In the genomic region with DNA sequence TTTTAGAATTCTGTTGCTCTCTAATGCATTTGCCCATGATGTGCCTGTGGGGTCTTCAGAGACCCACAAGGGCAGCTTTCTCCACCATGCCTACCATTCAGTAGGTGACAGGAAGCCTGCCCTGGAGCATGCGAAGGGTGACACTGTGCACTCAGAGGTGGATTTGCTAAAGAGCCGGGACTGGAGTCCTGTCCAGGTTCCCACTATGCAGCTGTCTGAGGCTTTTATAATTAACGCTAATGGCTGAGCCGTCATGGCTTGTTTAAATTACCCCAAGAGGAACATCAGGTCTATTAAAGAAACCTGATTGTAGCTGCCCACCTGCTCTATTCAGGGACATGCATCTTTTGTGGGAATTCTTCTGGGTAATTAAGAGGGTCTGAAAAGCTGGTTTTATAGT, we compare ENCODE assay signal across 15 mouse cellular contexts.
A peak's percentile ranks its signal among the peaks of the same experiment; 100 is the strongest.
DNase-seq lines count a peak whose midpoint lies in the region; ATAC-seq and TF ChIP-seq lines count a peak whose summit lies in the region.
"Had no signal": no experiment of that assay in that cellular context is flagged by ENCODE, and none has a peak within 500 bp of the region (broad histone marks: within the 10 kb centered on the region; RNA-seq: fewer than 3 reads in every experiment).

No protein-coding gene starts in this region.

- 67% methylated on average over 4 of the region's 4 CpGs for WGBS in hindbrain, embryonic 10.5 days
- 58% methylated on average over 4 of the region's 4 CpGs for WGBS in midbrain, embryonic 12.5 days
- WGBS in kidney, adult 2 months, result 39% methylated on average over 4 of the region's 4 CpGs

- peak; percentile 62 for ATAC-seq in midbrain, embryonic 12.5 days (ENCODE audit: low FRiP score, low read depth)

- H3K9me3 ChIP-seq in hindbrain, embryonic 10.5 days, result no peaks in the 10 kb centered on the region
- H3K9me3 ChIP-seq in midbrain, embryonic 12.5 days, result no peaks in the 10 kb centered on the region
- H3K9me3 ChIP-seq: limb, embryonic 12.5 days; stomach, embryonic 15.5 days had no signal

- TF ChIP-seq CTCF in layer of hippocampus, adult 2 months (conservative IDR thresholded peaks at IDR 0.05), result no peak
- TF ChIP-seq CTCF in kidney, adult 2 months (conservative IDR thresholded peaks at IDR 0.05; ENCODE audit: insufficient read depth, insufficient read length, low read depth, low read length), result no peak

- no peak overlapping the region for H3K4me3 ChIP-seq in layer of hippocampus, adult 2 months
- no peak overlapping the region for H3K4me3 ChIP-seq in hindbrain, embryonic 10.5 days
- no peak overlapping the region for H3K4me3 ChIP-seq in midbrain, embryonic 12.5 days
- H3K4me3 ChIP-seq in kidney, adult 2 months (ENCODE audit: insufficient read depth, low read depth, low read length), result no peak overlapping the region
- H3K4me3 ChIP-seq: limb, embryonic 12.5 days; stomach, embryonic 15.5 days had no signal

- H3K27ac ChIP-seq in layer of hippocampus, adult 2 months, result peak overlapping the region; percentile 67
- H3K27ac ChIP-seq in hindbrain, embryonic 10.5 days, result peak overlapping the region; percentile 35; the same call in 1 of the 2 replicates
- peak overlapping the region; percentile 35 for H3K27ac ChIP-seq in midbrain, embryonic 12.5 days (replicated peaks)
- no peak overlapping the region for H3K27ac ChIP-seq in kidney, adult 2 months (ENCODE audit: insufficient read depth, low read depth, low read length)
- H3K27ac ChIP-seq: limb, embryonic 12.5 days; stomach, embryonic 15.5 days had no signal

- H3K9ac ChIP-seq in midbrain, embryonic 12.5 days (replicated peaks), result no peak overlapping the region
- H3K9ac ChIP-seq: limb, embryonic 12.5 days; stomach, embryonic 15.5 days had no signal

- H3K27me3 ChIP-seq in hindbrain, embryonic 10.5 days (ENCODE audit: insufficient read depth, poor library complexity, severe bottlenecking), result no peaks in the 10 kb centered on the region
- H3K27me3 ChIP-seq in midbrain, embryonic 12.5 days, result no peaks in the 10 kb centered on the region
- no peaks in the 10 kb centered on the region for H3K27me3 ChIP-seq in kidney, adult 2 months (replicated peaks; ENCODE audit: control insufficient read depth, insufficient read depth, low read length)
- H3K27me3 ChIP-seq: limb, embryonic 12.5 days; stomach, embryonic 15.5 days had no signal

- TF ChIP-seq POLR2A in kidney, adult 2 months (IDR thresholded peaks at IDR 0.05; ENCODE audit: low read depth, low read length), result no peak

- H3K36me3 ChIP-seq in hindbrain, embryonic 10.5 days, result no peaks in the 10 kb centered on the region
- no peaks in the 10 kb centered on the region for H3K36me3 ChIP-seq in midbrain, embryonic 12.5 days
- no peaks in the 10 kb centered on the region for H3K36me3 ChIP-seq in kidney, adult 2 months (ENCODE audit: control insufficient read depth, insufficient read depth, low read length)
- H3K36me3 ChIP-seq: limb, embryonic 12.5 days; stomach, embryonic 15.5 days had no signal

- H3K4me1 ChIP-seq in hindbrain, embryonic 10.5 days (replicated peaks), result peaks cover 20% of the 10 kb centered on the region
- peaks cover 41% of the 10 kb centered on the region for H3K4me1 ChIP-seq in midbrain, embryonic 12.5 days
- H3K4me1 ChIP-seq in kidney, adult 2 months (ENCODE audit: control insufficient read depth, insufficient read depth, low read length), result no peaks in the 10 kb centered on the region
- H3K4me1 ChIP-seq: stomach, embryonic 15.5 days had no signal

- no peak for DNase-seq in layer of hippocampus, adult 2 months (ENCODE audit: low spot score in 2 of 2)
- no peak for DNase-seq in layer of hippocampus, adult 8-10 months (ENCODE audit: low spot score in 2 of 2)
- no peak for DNase-seq in hindbrain, embryonic 10.5 days (ENCODE audit: low spot score)
- DNase-seq in thymus, postnatal 14 days, result no peak
- DNase-seq in right cerebral cortex, postnatal 25 days, result no peak
- DNase-seq in kidney, adult 2 months, result no peak
- DNase-seq: adrenal gland, adult 2 months; B cell, adult 2 months; kidney, adult 11 months; kidney, postnatal 36 days; layer of hippocampus, postnatal 36 days; lung, postnatal 4 days had no signal

- no peak overlapping the region for H3K4me2 ChIP-seq in midbrain, embryonic 12.5 days (replicated peaks)
- H3K4me2 ChIP-seq: limb, embryonic 12.5 days; stomach, embryonic 15.5 days had no signal
